Mouse (Mus musculus): ENCODE data around the gene Hist1h4b. TPM values are rescaled to one million over a fixed set of nuclear protein-coding genes. Genes with fewer than 3 reads are reported as not detected.
A peak's percentile ranks its signal among the peaks of the same experiment; 100 is the strongest.
"Not testable (repeated sequence)": the region's sequence is repeated elsewhere in the genome, so short reads cannot be mapped to it uniquely, and the experiment has no call there.

Hist1h4b gene
- polyA plus RNA-seq, 1 experiment from 2014 or later = not detected

DNA sequence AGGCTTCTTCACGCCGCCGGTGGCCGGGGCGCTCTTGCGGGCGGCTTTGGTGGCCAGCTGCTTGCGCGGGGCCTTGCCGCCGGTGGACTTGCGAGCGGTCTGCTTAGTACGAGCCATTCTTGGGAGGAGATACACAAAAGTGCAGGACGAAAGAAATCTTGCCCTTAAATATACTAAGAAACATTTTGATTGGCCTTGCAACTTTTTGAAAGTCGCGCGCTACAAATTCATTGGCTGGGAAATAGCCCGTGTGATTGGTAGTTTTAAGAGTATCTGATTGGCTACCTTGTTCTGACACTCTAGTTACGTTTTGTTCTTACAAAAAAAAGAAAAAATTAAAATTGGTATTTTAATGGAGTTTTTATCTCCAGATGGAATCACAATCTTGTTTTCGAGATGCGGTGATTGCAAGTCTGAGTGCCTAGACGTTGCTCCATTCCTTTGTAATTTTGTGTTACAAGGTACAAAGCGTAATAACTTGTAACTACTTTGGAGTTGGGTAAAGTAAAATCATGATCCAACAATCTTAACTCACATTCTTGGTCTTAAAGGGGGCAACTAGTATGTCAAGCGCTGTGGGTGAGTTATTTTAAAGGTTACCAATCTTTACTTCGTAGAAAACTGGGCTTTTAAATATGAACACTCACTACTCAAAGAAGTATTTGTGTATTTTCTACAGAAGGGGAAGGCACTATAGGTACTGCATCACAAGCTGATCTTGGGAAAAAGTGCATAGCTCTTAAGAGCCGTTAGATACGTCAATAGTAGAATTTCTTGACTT lies 11.2 kb upstream of the Hist1h4b start, which contains the start of gene Hist1h3c:
Gene Hist1h3c (minus strand): TSS at position 222 of the 781 bp plus-strand sequence.
- peak; percentile 58 for ATAC-seq
- WGBS = under 1% methylated on average over 24 of the region's 28 CpGs
- H3K9ac ChIP-seq (replicated peaks; ENCODE audit: low read depth, low read length) = peak within 1 kb of the TSS; percentile 56
- no peaks in the 10 kb centered on the region for H3K27me3 ChIP-seq (replicated peaks; ENCODE audit: control insufficient read depth, insufficient read depth, low read length)
- H3K4me3 ChIP-seq (replicated peaks; ENCODE audit: low read length) = peak within 1 kb of the TSS; percentile 46
- peak within 1 kb of the TSS; percentile 96 for H3K27ac ChIP-seq (ENCODE audit: low read length)
- peaks cover 13% of the 10 kb centered on the region for H3K4me1 ChIP-seq (replicated peaks; ENCODE audit: control insufficient read depth, insufficient read depth, low read length)
- H3K9me3 ChIP-seq (ENCODE audit: control insufficient read depth, low read length) = no peaks in the 10 kb centered on the region
- H3K36me3 ChIP-seq (ENCODE audit: control insufficient read depth, insufficient read depth) = no peaks in the 10 kb centered on the region
- peak within 1 kb of the TSS; percentile 84 for H3K4me2 ChIP-seq (ENCODE audit: low read length)

- H3K4me2 ChIP-seq (ENCODE audit: low read length) = peak within 1 kb of the TSS; percentile 84
- H3K4me1 ChIP-seq (replicated peaks; ENCODE audit: control insufficient read depth, insufficient read depth, low read length); H3K36me3 ChIP-seq (ENCODE audit: control insufficient read depth, insufficient read depth); H3K27me3 ChIP-seq (replicated peaks; ENCODE audit: control insufficient read depth, insufficient read depth, low read length); H3K9me3 ChIP-seq (ENCODE audit: control insufficient read depth, low read length): not testable (repeated sequence)
- WGBS = under 1% methylated on average over 38 of the region's 58 CpGs
- peak within 1 kb of the TSS; percentile 96 for H3K27ac ChIP-seq (ENCODE audit: low read length)
- ATAC-seq = peak; percentile 92
- H3K9ac ChIP-seq (replicated peaks; ENCODE audit: low read depth, low read length) = peak within 1 kb of the TSS; percentile 56
- peak within 1 kb of the TSS; percentile 46 for H3K4me3 ChIP-seq (replicated peaks; ENCODE audit: low read length)
Observed at GRCm38 (mm10) chr13:23746201-23747080, 10.4 kb upstream of the Hist1h4b start, which contains the start of gene Hist1h2bb. Gene Hist1h2bb (plus strand): TSS chr13:23746734.

DNA sequence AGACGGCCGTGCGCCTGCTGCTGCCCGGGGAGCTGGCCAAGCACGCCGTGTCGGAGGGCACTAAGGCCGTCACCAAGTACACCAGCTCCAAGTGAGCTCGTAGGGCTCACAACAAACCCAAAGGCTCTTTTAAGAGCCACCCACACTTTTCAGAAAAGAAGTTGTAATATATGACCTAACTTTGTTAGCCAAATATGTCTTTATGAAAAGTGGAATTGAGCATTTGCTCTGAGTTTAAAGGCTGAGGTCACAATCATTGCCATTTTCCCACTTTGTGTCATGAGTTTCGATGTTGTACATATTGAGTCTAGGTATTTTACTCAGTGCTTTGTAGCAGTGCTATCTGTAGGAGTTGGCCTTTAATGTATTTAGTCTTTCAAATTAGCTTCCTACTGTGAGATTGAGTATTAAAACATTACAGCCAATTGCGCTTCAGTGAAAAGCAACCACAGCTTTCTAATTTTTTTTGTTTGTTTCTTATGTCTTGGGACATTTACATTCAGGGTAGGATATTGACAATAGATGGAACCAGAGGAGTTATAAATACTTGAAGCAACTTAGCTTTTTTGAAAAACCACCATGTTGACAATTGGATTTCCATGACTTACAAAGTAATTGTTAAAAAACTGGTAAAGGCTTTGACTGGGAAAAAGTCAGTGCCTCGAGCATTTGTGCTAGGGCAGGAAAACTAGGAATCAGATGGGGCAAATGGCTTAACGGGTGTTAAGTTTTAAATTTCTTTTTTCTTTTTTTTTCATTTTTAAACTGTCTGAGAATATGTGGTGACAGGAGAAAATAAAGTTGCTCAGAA lies 9.5 kb upstream of the Hist1h4b start:
- H3K4me3 ChIP-seq (replicated peaks; ENCODE audit: low read length) = peak overlapping the region; percentile 46
- no peaks in the 10 kb centered on the region for H3K36me3 ChIP-seq (ENCODE audit: control insufficient read depth, insufficient read depth)
- peaks cover 12% of the 10 kb centered on the region for H3K4me1 ChIP-seq (replicated peaks; ENCODE audit: control insufficient read depth, insufficient read depth, low read length)
- no peaks in the 10 kb centered on the region for H3K27me3 ChIP-seq (replicated peaks; ENCODE audit: control insufficient read depth, insufficient read depth, low read length)
- H3K9ac ChIP-seq (replicated peaks; ENCODE audit: low read depth, low read length) = peak overlapping the region; percentile 49
- peak overlapping the region; percentile 84 for H3K4me2 ChIP-seq (ENCODE audit: low read length)
- H3K27ac ChIP-seq (ENCODE audit: low read length) = peak overlapping the region; percentile 96
- H3K9me3 ChIP-seq (ENCODE audit: control insufficient read depth, low read length) = no peaks in the 10 kb centered on the region
- WGBS = 2% methylated on average over 10 of the region's 13 CpGs
- ATAC-seq = no peak

DNA sequence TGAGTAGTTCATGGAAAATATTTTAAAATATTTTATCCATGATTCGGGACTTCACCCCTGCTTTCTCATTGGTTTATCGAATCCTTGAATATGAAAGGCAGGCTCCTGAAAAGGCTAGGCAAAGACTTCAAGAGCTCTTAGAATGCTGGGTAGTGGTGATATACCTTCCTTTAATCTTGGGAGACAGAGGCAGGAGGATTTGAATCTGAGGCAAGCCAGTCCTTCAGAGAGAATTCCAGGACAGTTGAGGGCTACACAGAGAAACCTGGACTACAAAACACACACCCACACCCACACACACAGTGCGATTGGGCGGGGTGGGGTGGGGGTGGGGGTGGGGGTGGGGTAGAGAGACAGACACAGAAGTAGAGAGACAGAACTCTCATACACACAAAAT lies 8.9 kb upstream of the Hist1h4b start:
- Histone ChIP-seq H3K36me3 (ENCODE audit: control insufficient read depth, insufficient read depth) (no peaks in the 10 kb centered on the region), H3K27ac (ENCODE audit: low read length) (peak overlapping the region; percentile 75), H3K4me1 (replicated peaks; ENCODE audit: control insufficient read depth, insufficient read depth, low read length) (peaks cover 14% of the 10 kb centered on the region), H3K9ac (replicated peaks; ENCODE audit: low read depth, low read length) (no peak overlapping the region), H3K4me2 (ENCODE audit: low read length) (peak overlapping the region; percentile 17), H3K27me3 (replicated peaks; ENCODE audit: control insufficient read depth, insufficient read depth, low read length) (no peaks in the 10 kb centered on the region), H3K4me3 (replicated peaks; ENCODE audit: low read length) (no peak overlapping the region), H3K9me3 (ENCODE audit: control insufficient read depth, low read length) (no peaks in the 10 kb centered on the region)
- no peak for ATAC-seq
- 9% methylated on average over 4 of the region's 4 CpGs for WGBS

DNA sequence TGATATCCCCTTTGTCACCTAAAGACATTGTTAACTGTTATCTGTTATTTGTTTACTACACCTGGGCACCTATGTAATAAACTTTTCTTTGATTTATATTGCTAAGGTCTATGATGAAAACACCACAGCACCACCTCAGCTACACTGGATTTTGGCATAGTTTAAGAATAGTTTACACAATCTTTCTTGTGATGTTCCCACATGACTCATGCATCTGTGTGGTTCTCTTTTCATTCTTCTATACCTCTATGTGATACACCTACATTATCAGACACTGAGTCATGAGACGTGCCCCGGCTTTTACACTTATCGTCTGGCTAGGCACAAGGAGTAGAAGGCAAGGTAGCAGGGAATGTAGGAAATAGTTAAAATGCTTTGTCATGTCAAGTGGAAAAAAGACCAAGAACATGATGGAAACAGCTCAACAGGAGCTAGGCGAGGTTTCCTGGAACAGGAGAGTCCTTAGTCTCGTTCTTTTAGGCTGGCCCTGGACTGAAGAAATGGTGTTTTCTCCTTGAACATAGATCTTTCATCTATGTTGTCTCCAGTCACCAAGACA lies 7.2 kb upstream of the Hist1h4b start:
- no peak for ATAC-seq
- H3K9me3 ChIP-seq (ENCODE audit: control insufficient read depth, low read length) = no peaks in the 10 kb centered on the region
- WGBS = 95% methylated on average over 5 of the region's 5 CpGs
- H3K4me1 ChIP-seq (replicated peaks; ENCODE audit: control insufficient read depth, insufficient read depth, low read length) = peaks cover 14% of the 10 kb centered on the region
- no peaks in the 10 kb centered on the region for H3K36me3 ChIP-seq (ENCODE audit: control insufficient read depth, insufficient read depth)
- no peaks in the 10 kb centered on the region for H3K27me3 ChIP-seq (replicated peaks; ENCODE audit: control insufficient read depth, insufficient read depth, low read length)
- H3K27ac ChIP-seq (ENCODE audit: low read length) = no peak overlapping the region
- H3K4me2 ChIP-seq (ENCODE audit: low read length) = no peak overlapping the region
- no peak overlapping the region for H3K9ac ChIP-seq (replicated peaks; ENCODE audit: low read depth, low read length)
- H3K4me3 ChIP-seq (replicated peaks; ENCODE audit: low read length) = no peak overlapping the region

DNA sequence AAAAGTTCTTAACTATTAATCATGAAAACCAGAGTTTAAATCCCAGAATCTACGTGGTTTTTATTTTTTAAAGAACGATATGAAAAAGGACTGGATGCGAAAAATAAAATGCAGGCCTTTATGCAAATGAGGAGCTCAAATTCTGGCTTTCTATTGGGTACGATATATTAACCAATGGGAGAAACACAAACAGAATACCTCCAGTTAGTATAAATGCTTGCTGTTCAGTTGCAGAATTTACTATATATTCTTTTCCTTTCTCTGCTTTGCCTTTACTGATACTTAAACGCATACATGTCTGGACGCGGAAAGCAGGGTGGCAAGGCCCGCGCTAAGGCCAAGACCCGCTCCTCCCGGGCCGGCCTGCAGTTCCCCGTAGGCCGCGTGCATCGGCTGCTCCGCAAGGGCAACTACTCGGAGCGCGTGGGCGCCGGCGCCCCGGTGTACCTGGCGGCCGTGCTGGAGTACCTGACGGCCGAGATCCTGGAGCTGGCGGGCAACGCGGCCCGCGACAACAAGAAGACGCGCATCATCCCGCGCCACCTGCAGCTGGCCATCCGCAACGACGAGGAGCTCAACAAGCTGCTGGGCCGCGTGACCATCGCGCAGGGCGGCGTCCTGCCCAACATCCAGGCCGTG lies 5.9 kb upstream of the Hist1h4b start, which contains the start of gene Hist1h2ab:
Gene Hist1h2ab (plus strand): TSS at position 288 of the 639 bp plus-strand sequence.
- H3K27me3 ChIP-seq (replicated peaks; ENCODE audit: control insufficient read depth, insufficient read depth, low read length); H3K36me3 ChIP-seq (ENCODE audit: control insufficient read depth, insufficient read depth); H3K9me3 ChIP-seq (ENCODE audit: control insufficient read depth, low read length): not testable (repeated sequence)
- peak within 1 kb of the TSS; percentile 57 for H3K9ac ChIP-seq (replicated peaks; ENCODE audit: low read depth, low read length)
- peaks cover 14% of the 10 kb centered on the region for H3K4me1 ChIP-seq (replicated peaks; ENCODE audit: control insufficient read depth, insufficient read depth, low read length)
- under 1% methylated on average over 21 of the region's 47 CpGs for WGBS
- peak within 1 kb of the TSS; percentile 74 for H3K4me2 ChIP-seq (ENCODE audit: low read length)
- H3K27ac ChIP-seq (ENCODE audit: low read length) = peak within 1 kb of the TSS; percentile 96
- H3K4me3 ChIP-seq (replicated peaks; ENCODE audit: low read length) = peak within 1 kb of the TSS; percentile 51
- peak; percentile 50 for ATAC-seq

GRCm38 (mm10) chr13:23751478-23751956 lies 5.3 kb upstream of the Hist1h4b start:
- H3K4me2 ChIP-seq (ENCODE audit: low read length) = peak overlapping the region; percentile 74
- WGBS = under 1% methylated on average over 11 of the region's 11 CpGs
- peak overlapping the region; percentile 96 for H3K27ac ChIP-seq (ENCODE audit: low read length)
- H3K27me3 ChIP-seq (replicated peaks; ENCODE audit: control insufficient read depth, insufficient read depth, low read length) = no peaks in the 10 kb centered on the region
- no peaks in the 10 kb centered on the region for H3K36me3 ChIP-seq (ENCODE audit: control insufficient read depth, insufficient read depth)
- H3K9me3 ChIP-seq (ENCODE audit: control insufficient read depth, low read length) = no peaks in the 10 kb centered on the region
- no peak for ATAC-seq
- peak overlapping the region; percentile 51 for H3K4me3 ChIP-seq (replicated peaks; ENCODE audit: low read length)
- peak overlapping the region; percentile 57 for H3K9ac ChIP-seq (replicated peaks; ENCODE audit: low read depth, low read length)
- H3K4me1 ChIP-seq (replicated peaks; ENCODE audit: control insufficient read depth, insufficient read depth, low read length) = peaks cover 14% of the 10 kb centered on the region

- H3K4me2 ChIP-seq (ENCODE audit: low read length) = peak within 1 kb of the TSS; percentile 74
- peaks cover 12% of the 10 kb centered on the region for H3K4me1 ChIP-seq (replicated peaks; ENCODE audit: control insufficient read depth, insufficient read depth, low read length)
- H3K9me3 ChIP-seq (ENCODE audit: control insufficient read depth, low read length); H3K36me3 ChIP-seq (ENCODE audit: control insufficient read depth, insufficient read depth); H3K27me3 ChIP-seq (replicated peaks; ENCODE audit: control insufficient read depth, insufficient read depth, low read length): not testable (repeated sequence)
- peak within 1 kb of the TSS; percentile 96 for H3K27ac ChIP-seq (ENCODE audit: low read length)
- WGBS = under 1% methylated on average over 15 of the region's 47 CpGs
- H3K9ac ChIP-seq (replicated peaks; ENCODE audit: low read depth, low read length) = peak within 1 kb of the TSS; percentile 57
- peak; percentile 82 for ATAC-seq
- H3K4me3 ChIP-seq (replicated peaks; ENCODE audit: low read length) = peak within 1 kb of the TSS; percentile 51
Observed at GRCm38 (mm10) chr13:23752067-23752741, 4.6 kb upstream of the Hist1h4b start, which contains the start of gene Hist1h3b. Gene Hist1h3b (plus strand): TSS chr13:23752267.

Measured in forebrain, embryonic 16.5 days (tissue).